Mouse (Mus musculus) heart, adult 2 months (tissue): ENCODE measurements around the gene Eps15. TPM values are rescaled to one million over a fixed set of nuclear protein-coding genes. Genes with fewer than 3 reads are reported as not detected.
A peak's percentile ranks its signal among the peaks of the same experiment; 100 is the strongest.

Source experiments
- DNase-seq, 2 experiments: peaks; one replicate each; pipeline ENCODE4 v3.0.0; 2021
- H3K27ac ChIP-seq: fragments of 200-600 bp; 2 replicates; pipeline ENCODE4 v1.8.1; 2022
- H3K27me3 ChIP-seq: fragments of 200-500 bp; 2 replicates; pipeline ENCODE4 v1.6.1; 2012; ENCODE audit warnings: mild to moderate bottlenecking, low read length, inconsistent platforms, mixed read lengths; ENCODE audit not compliant: control insufficient read depth, insufficient read depth
- H3K36me3 ChIP-seq: fragments of 200-500 bp; 2 replicates; pipeline ENCODE4 v1.6.1; 2012; ENCODE audit warnings: low read length, inconsistent platforms; ENCODE audit not compliant: control insufficient read depth, insufficient read depth
- H3K4me1 ChIP-seq: fragments of 200-500 bp; 2 replicates; pipeline ENCODE4 v1.6.1; 2011; ENCODE audit warnings: low read length; ENCODE audit not compliant: control insufficient read depth, insufficient read depth
- H3K4me3 ChIP-seq: fragments of 200-600 bp; 2 replicates; pipeline ENCODE4 v1.8.1; 2022
- H3K79me2 ChIP-seq: fragments of 200-500 bp; replicated peaks from 2 replicates; pipeline ENCODE4 v1.6.1; 2012; ENCODE audit warnings: mild to moderate bottlenecking, inconsistent platforms, low read length, moderate library complexity, mixed read lengths; ENCODE audit not compliant: control insufficient read depth, insufficient read depth
- H3K9ac ChIP-seq: fragments of 200-500 bp; 2 replicates; pipeline ENCODE4 v1.6.1; 2012; ENCODE audit warnings: low read depth, mild to moderate bottlenecking, control low read depth, inconsistent platforms, low read length, mixed read lengths
- CTCF ChIP-seq: fragments of 200-600 bp; IDR thresholded peaks from 2 replicates; pipeline ENCODE4 v1.8.1; 2022; ENCODE audit warnings: antibody characterized with exemption, mild to moderate bottlenecking, moderate library complexity
- EP300 ChIP-seq: fragments of 200-500 bp; IDR thresholded peaks from 2 replicates; pipeline ENCODE4 v1.6.1; 2011; ENCODE audit warnings: low read depth, low read length, control low read depth; ENCODE audit not compliant: insufficient read depth
- POLR2A ChIP-seq: fragments of 200-500 bp; IDR thresholded peaks from 2 replicates; pipeline ENCODE4 v1.6.1; 2011; ENCODE audit warnings: mild to moderate bottlenecking, low read depth, low read length, control low read depth; ENCODE audit not compliant: insufficient read depth
- WGBS: fragments of 180-500 bp; shearing (Covaris S2); methylation state at CpG from one replicate; pipeline ENCODE4 v1.1.7; 2018; 5-methylcytosine and 5-hydroxymethylcytosine counted together
- intact Hi-C: fragments of 180-260 bp; cut with DNase I; formaldehyde crosslinking; loops from one replicate; pipeline ENCODE4 v1.15.1; 2025
- polyA plus RNA-seq: library from polyadenylated mRNA; depleted of rRNA; stranded (reverse); fragments of >200 nt; gene quantifications from 2 replicates; pipeline ENCODE4 v1.2.3, GENCODE M21; 2012
- total RNA-seq, 2 experiments: library from RNA; stranded (reverse); gene quantifications; 2 replicates each; pipeline ENCODE4 v1.2.3; 2021

Gene Eps15
- total and polyA plus RNA-seq, 3 experiments, result 9.9 to 46.8 (median 43.1) TPM

- Histone ChIP-seq H3K36me3 (peaks cover 2% of the 10 kb centered on the region; the same call in 1 of the 2 replicates), H3K27ac (peak overlapping the region; percentile 62), H3K9ac (no peak overlapping the region), H3K79me2 (no peaks in the 10 kb centered on the region), H3K4me3 (no peak overlapping the region), H3K27me3 (no peaks in the 10 kb centered on the region), H3K4me1 (peaks cover 4% of the 10 kb centered on the region)
- WGBS, result 24% methylated on average over 11 of the region's 11 CpGs
- TF ChIP-seq POLR2A, result no peak
- no peak for TF ChIP-seq CTCF
- TF ChIP-seq EP300, result no peak
- intact Hi-C loops, result loop anchor here (5.0 kb wide), 1 partner anchor 64 kb away; no protein-coding TSS in a partner anchor
- DNase-seq, result peak; percentile 41 to 53
Observed at GRCm38 (mm10) chr4:109253664-109254151, 26.4 kb upstream of the Eps15 start.

DNA sequence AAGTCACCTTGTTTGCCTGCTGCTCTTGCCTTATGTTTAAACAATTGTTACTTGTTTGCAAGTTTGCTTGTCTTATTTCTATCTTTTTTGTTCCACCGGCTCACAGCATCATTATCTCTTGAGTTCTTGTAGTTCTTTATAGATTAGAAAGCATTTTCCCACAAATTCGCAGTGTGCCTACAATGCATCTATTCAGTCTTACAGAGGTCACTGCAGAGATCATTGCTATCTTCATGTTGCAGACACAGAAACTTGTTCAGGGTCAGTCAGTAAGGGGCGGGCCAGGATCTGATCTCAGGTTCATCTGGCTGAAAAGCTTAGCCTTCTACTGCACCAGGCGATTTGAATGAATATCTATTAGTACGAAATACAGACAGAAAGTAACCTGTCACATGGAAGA lies 25.6 kb upstream of the Eps15 start:
- no peak overlapping the region for H3K4me3 ChIP-seq
- no peaks in the 10 kb centered on the region for H3K27me3 ChIP-seq
- 52% methylated on average over 5 of the region's 5 CpGs for WGBS
- no peak for TF ChIP-seq POLR2A
- TF ChIP-seq CTCF, result no peak
- no peak for TF ChIP-seq EP300
- no peak overlapping the region for H3K9ac ChIP-seq
- intact Hi-C loops, result loop anchor here (5.0 kb wide), 1 partner anchor 63 kb away; no protein-coding TSS in a partner anchor
- peaks cover 2% of the 10 kb centered on the region; the same call in 1 of the 2 replicates for H3K36me3 ChIP-seq
- no peak overlapping the region for H3K27ac ChIP-seq
- no peak for DNase-seq
- H3K79me2 ChIP-seq, result no peaks in the 10 kb centered on the region
- H3K4me1 ChIP-seq, result peaks cover 4% of the 10 kb centered on the region

GRCm38 (mm10) chr4:109255321-109255720 lies 24.7 kb upstream of the Eps15 start:
- Histone ChIP-seq H3K9ac (no peak overlapping the region), H3K27me3 (no peaks in the 10 kb centered on the region), H3K27ac (no peak overlapping the region), H3K36me3 (peaks cover 2% of the 10 kb centered on the region; the same call in 1 of the 2 replicates), H3K4me3 (no peak overlapping the region), H3K4me1 (peaks cover 4% of the 10 kb centered on the region), H3K79me2 (no peaks in the 10 kb centered on the region)
- intact Hi-C loops, result no loop called here
- WGBS, result 37% methylated on average over 2 of the region's 2 CpGs
- DNase-seq, result no peak
- TF ChIP-seq CTCF (0 out of 2 replicates have a peak, but pooled peaks have one; percentile 3), EP300 (no peak)

DNA sequence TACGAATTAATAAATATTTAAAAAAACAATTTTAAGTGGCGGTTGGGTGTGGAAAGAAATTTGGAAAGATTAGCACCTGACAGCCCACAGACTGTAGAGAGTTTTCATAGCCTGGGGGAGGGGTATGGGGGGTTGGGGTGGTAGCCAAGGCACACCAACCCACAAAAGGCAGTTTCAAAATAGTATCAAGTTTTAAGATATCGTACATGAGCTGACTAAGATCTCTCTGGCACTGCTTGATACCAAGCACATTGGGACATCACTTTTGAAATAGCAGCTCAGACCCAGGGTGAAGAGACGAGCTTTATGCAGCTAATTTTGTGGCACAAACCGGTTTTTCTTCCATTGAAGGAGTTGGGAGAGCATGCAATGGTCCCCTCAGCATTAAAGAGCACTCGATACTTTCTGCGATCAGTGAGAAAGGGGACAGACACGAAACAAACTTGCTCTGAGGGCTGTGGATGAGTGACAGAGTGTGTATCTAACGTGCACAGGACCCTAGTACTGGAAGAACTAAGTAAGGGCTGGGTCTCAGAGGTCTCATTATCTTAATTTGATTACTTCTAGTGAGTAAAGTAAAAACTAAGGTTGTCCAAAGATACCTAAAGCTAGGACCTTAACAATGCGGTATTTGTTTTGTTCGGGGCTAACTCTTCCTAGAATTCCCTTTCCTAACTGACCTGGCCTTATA lies 24.2 kb upstream of the Eps15 start:
- Histone ChIP-seq H3K27me3 (no peaks in the 10 kb centered on the region), H3K27ac (no peak overlapping the region), H3K9ac (no peak overlapping the region), H3K4me1 (peaks cover 4% of the 10 kb centered on the region), H3K36me3 (peaks cover 2% of the 10 kb centered on the region; the same call in 1 of the 2 replicates), H3K4me3 (no peak overlapping the region), H3K79me2 (no peaks in the 10 kb centered on the region)
- no peak for DNase-seq
- intact Hi-C loops, result no loop called here
- 86% methylated on average over 11 of the region's 11 CpGs for WGBS
- no peak for TF ChIP-seq EP300
- no peak for TF ChIP-seq CTCF
- TF ChIP-seq POLR2A, result no peak

- Histone ChIP-seq H3K36me3 (peaks cover 2% of the 10 kb centered on the region; the same call in 1 of the 2 replicates), H3K27me3 (no peaks in the 10 kb centered on the region), H3K4me1 (peaks cover 4% of the 10 kb centered on the region), H3K9ac (no peak overlapping the region), H3K79me2 (no peaks in the 10 kb centered on the region), H3K27ac (no peak overlapping the region), H3K4me3 (no peak overlapping the region)
- intact Hi-C loops, result no loop called here
- 95% methylated on average over 6 of the region's 6 CpGs for WGBS
- DNase-seq, result no peak
- TF ChIP-seq EP300 (no peak), CTCF (no peak), POLR2A (no peak)
Observed at GRCm38 (mm10) chr4:109256791-109257190, 23.3 kb upstream of the Eps15 start.

DNA sequence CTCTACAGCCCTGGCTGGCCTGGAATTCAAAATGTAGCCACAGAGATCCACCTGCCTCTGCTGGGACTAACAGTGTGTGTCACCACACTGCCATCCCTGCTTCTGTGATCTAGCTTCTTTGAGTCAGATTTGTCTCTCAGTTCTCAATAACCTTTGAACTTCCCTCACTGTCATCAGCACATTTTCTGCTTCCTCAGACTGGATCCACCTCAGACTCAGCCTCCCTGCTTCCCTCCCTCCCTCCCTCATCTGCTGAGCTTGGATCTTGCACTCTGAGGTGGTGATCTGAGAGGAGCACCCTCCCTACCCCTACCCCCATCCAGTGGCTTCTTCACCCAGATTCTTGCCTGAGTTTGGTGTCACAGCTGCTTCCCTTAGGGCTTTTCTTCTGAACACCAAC lies 22.4 kb upstream of the Eps15 start:
- Histone ChIP-seq H3K9ac (no peak overlapping the region), H3K27me3 (no peaks in the 10 kb centered on the region), H3K79me2 (no peaks in the 10 kb centered on the region), H3K4me1 (peaks cover 4% of the 10 kb centered on the region), H3K4me3 (no peak overlapping the region), H3K36me3 (peaks cover 2% of the 10 kb centered on the region; the same call in 1 of the 2 replicates), H3K27ac (no peak overlapping the region)
- intact Hi-C loops, result no loop called here
- TF ChIP-seq CTCF (no peak), EP300 (no peak), POLR2A (no peak)
- DNase-seq, result no peak
